Comparison of ENCODE assay signal across 21 mouse cellular contexts in genomic region chr7:74979479-74979878, GRCm38 (mm10).
DNase-seq lines count a peak whose midpoint lies in the region; ATAC-seq lines count a peak whose summit lies in the region.
"Had no signal": no experiment of that assay in that cellular context is flagged by ENCODE, and none has a peak within 500 bp of the region (broad histone marks: within the 10 kb centered on the region; RNA-seq: fewer than 3 reads in every experiment).

No protein-coding gene starts in this region.

- no peaks in the 10 kb centered on the region for H3K36me3 ChIP-seq in embryonic facial prominence, embryonic 12.5 days
- H3K36me3 ChIP-seq in embryonic facial prominence, embryonic 10.5 days (replicated peaks): no peaks in the 10 kb centered on the region
- H3K36me3 ChIP-seq: heart, embryonic 10.5 days; intestine, embryonic 15.5 days; limb, embryonic 12.5 days; liver, embryonic 12.5 days; midbrain, embryonic 12.5 days; neural tube, embryonic 13.5 days had no signal

- no peak for DNase-seq in embryonic facial prominence, embryonic 10.5 days (ENCODE audit: low spot score)
- DNase-seq in left cerebral cortex, postnatal 4 days: peak; percentile 33
- DNase-seq in left cerebral cortex, postnatal 25 days (ENCODE audit: low spot score in 2 of 2): no peak
- DNase-seq in urinary bladder, adult 18-20 months (ENCODE audit: low spot score in 2 of 2): no peak
- DNase-seq: cerebellum, adult 2 months; kidney, postnatal 4 days; lung, embryonic 14.5 days; lung, postnatal 36 days; spleen, adult 18-20 months; thymus, postnatal 36 days had no signal

- intact Hi-C loops in left cerebral cortex, postnatal 4 days (cut with DNase I): no loop called here
- intact Hi-C loops in left cerebral cortex, postnatal 25 days (cut with DNase I): no loop called here

- H3K4me1 ChIP-seq in embryonic facial prominence, embryonic 12.5 days: no peaks in the 10 kb centered on the region
- no peaks in the 10 kb centered on the region for H3K4me1 ChIP-seq in embryonic facial prominence, embryonic 10.5 days
- H3K4me1 ChIP-seq: heart, embryonic 10.5 days; intestine, embryonic 15.5 days; limb, embryonic 12.5 days; liver, embryonic 12.5 days; midbrain, embryonic 12.5 days; neural tube, embryonic 13.5 days had no signal

- H3K27ac ChIP-seq in embryonic facial prominence, embryonic 12.5 days: no peak overlapping the region
- H3K27ac ChIP-seq in embryonic facial prominence, embryonic 10.5 days (replicated peaks): no peak overlapping the region
- H3K27ac ChIP-seq: heart, embryonic 10.5 days; hindbrain, embryonic 14.5 days; intestine, embryonic 15.5 days; limb, embryonic 12.5 days; liver, embryonic 12.5 days; midbrain, embryonic 12.5 days; neural tube, embryonic 13.5 days had no signal

- no peak overlapping the region for H3K4me2 ChIP-seq in embryonic facial prominence, embryonic 12.5 days (replicated peaks)
- H3K4me2 ChIP-seq: hindbrain, embryonic 14.5 days; intestine, embryonic 15.5 days; limb, embryonic 12.5 days; liver, embryonic 12.5 days; lung, embryonic 14.5 days; midbrain, embryonic 12.5 days; neural tube, embryonic 13.5 days had no signal

- H3K9me3 ChIP-seq in embryonic facial prominence, embryonic 12.5 days: no peaks in the 10 kb centered on the region
- H3K9me3 ChIP-seq in embryonic facial prominence, embryonic 10.5 days: no peaks in the 10 kb centered on the region
- H3K9me3 ChIP-seq: heart, embryonic 10.5 days; intestine, embryonic 15.5 days; limb, embryonic 12.5 days; liver, embryonic 12.5 days; midbrain, embryonic 12.5 days; neural tube, embryonic 13.5 days had no signal

- 42% methylated on average over 2 of the region's 2 CpGs for WGBS in embryonic facial prominence, embryonic 12.5 days
- WGBS in embryonic facial prominence, embryonic 10.5 days: 68% methylated on average over 2 of the region's 2 CpGs

- H3K27me3 ChIP-seq in embryonic facial prominence, embryonic 12.5 days: no peaks in the 10 kb centered on the region
- no peaks in the 10 kb centered on the region for H3K27me3 ChIP-seq in embryonic facial prominence, embryonic 10.5 days (replicated peaks; ENCODE audit: low read depth, poor library complexity, severe bottlenecking)
- H3K27me3 ChIP-seq: intestine, embryonic 15.5 days; limb, embryonic 12.5 days; liver, embryonic 12.5 days; midbrain, embryonic 12.5 days; neural tube, embryonic 13.5 days had no signal

- H3K4me3 ChIP-seq in embryonic facial prominence, embryonic 12.5 days: no peak overlapping the region
- no peak overlapping the region for H3K4me3 ChIP-seq in embryonic facial prominence, embryonic 10.5 days
- H3K4me3 ChIP-seq: heart, embryonic 10.5 days; intestine, embryonic 15.5 days; limb, embryonic 12.5 days; liver, embryonic 12.5 days; midbrain, embryonic 12.5 days; neural tube, embryonic 13.5 days had no signal

- no peak overlapping the region for H3K9ac ChIP-seq in embryonic facial prominence, embryonic 12.5 days
- H3K9ac ChIP-seq: hindbrain, embryonic 14.5 days; intestine, embryonic 15.5 days; limb, embryonic 12.5 days; liver, embryonic 12.5 days; lung, embryonic 14.5 days; midbrain, embryonic 12.5 days; neural tube, embryonic 13.5 days had no signal

- ATAC-seq in embryonic facial prominence, embryonic 12.5 days (ENCODE audit: insufficient number of reproducible peaks, insufficient read depth, low FRiP score, low TSS enrichment): 0 out of 2 replicates have a peak, but pooled peaks have one; percentile 47
- ATAC-seq in erythroblast, adult 5-6 weeks (replicated peaks; ENCODE audit: low FRiP score, poor library complexity, severe bottlenecking): 0 out of 2 replicates have a peak, but pooled peaks have one; percentile 23
- ATAC-seq in monocyte, adult 5-6 weeks (replicated peaks; ENCODE audit: insufficient number of reproducible peaks, low FRiP score, low TSS enrichment, poor library complexity, severe bottlenecking): no peak
- ATAC-seq: forebrain, embryonic 14.5 days; intestine, embryonic 15.5 days; liver, embryonic 12.5 days had no signal
